19 mouse cellular contexts compared by ENCODE assay signal in the genomic region with DNA sequence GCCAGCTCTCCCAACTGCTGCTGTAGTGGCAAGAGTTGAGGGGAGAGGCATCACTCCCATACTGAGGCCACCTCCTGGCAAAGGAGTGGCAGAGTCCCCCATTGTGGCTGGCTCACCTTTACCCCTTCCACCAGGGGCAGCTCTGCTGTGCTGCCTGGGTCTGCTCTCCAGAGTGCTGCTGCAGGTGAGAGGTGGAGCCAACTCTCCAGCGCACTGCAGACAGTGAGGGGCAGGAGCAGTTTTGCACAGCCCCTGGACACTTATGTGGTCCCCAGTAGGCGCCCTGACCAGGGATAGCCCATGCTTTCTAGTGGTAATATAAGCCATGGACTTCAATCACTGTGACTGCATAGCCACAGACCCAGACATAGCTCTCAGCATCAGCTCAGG.
DNase-seq lines count a peak whose midpoint lies in the region; ATAC-seq and TF ChIP-seq lines count a peak whose summit lies in the region.
"Had no signal": no experiment of that assay in that cellular context is flagged by ENCODE, and none has a peak within 500 bp of the region (broad histone marks: within the 10 kb centered on the region; RNA-seq: fewer than 3 reads in every experiment).

No protein-coding gene starts in this region.

- H3K27me3 ChIP-seq in hindbrain, embryonic 12.5 days, result no peaks in the 10 kb centered on the region
- no peaks in the 10 kb centered on the region for H3K27me3 ChIP-seq in hindbrain, embryonic 13.5 days
- no peaks in the 10 kb centered on the region for H3K27me3 ChIP-seq in midbrain, embryonic 11.5 days (ENCODE audit: control insufficient read depth, insufficient read depth, low read length)
- H3K27me3 ChIP-seq in midbrain, embryonic 15.5 days (replicated peaks), result no peaks in the 10 kb centered on the region
- H3K27me3 ChIP-seq in myocyte (ENCODE audit: control insufficient read depth, insufficient read depth, insufficient read length), result no peaks in the 10 kb centered on the region
- H3K27me3 ChIP-seq: intestine, embryonic 15.5 days; liver, embryonic 15.5 days had no signal

- peak; percentile 38; the same call in 1 of the 2 replicates for ATAC-seq in hindbrain, embryonic 12.5 days (ENCODE audit: low FRiP score)
- ATAC-seq in hindbrain, embryonic 13.5 days (ENCODE audit: low FRiP score), result no peak
- peak; percentile 27; the same call in 1 of the 2 replicates for ATAC-seq in midbrain, embryonic 11.5 days (ENCODE audit: low FRiP score)
- no peak for ATAC-seq in midbrain, embryonic 15.5 days (replicated peaks)

- H3K27ac ChIP-seq in hindbrain, embryonic 12.5 days, result no peak overlapping the region
- no peak overlapping the region for H3K27ac ChIP-seq in hindbrain, embryonic 13.5 days
- H3K27ac ChIP-seq in midbrain, embryonic 11.5 days (ENCODE audit: low read depth, low read length), result no peak overlapping the region
- H3K27ac ChIP-seq in midbrain, embryonic 15.5 days, result no peak overlapping the region
- H3K27ac ChIP-seq: gastrocnemius, adult 2 months; hindbrain, embryonic 14.5 days; intestine, embryonic 15.5 days; liver, embryonic 15.5 days; macrophage had no signal

- no peaks in the 10 kb centered on the region for H3K9me3 ChIP-seq in hindbrain, embryonic 12.5 days (replicated peaks)
- H3K9me3 ChIP-seq in hindbrain, embryonic 13.5 days, result no peaks in the 10 kb centered on the region
- no peaks in the 10 kb centered on the region for H3K9me3 ChIP-seq in midbrain, embryonic 11.5 days (ENCODE audit: control insufficient read depth, low read length)
- H3K9me3 ChIP-seq in midbrain, embryonic 15.5 days, result no peaks in the 10 kb centered on the region
- H3K9me3 ChIP-seq: intestine, embryonic 15.5 days; liver, embryonic 15.5 days had no signal

- H3ac ChIP-seq in myocyte (ENCODE audit: control insufficient read depth, insufficient read length), result no peak overlapping the region

- H3K9ac ChIP-seq in hindbrain, embryonic 12.5 days, result no peak overlapping the region
- H3K9ac ChIP-seq in hindbrain, embryonic 13.5 days, result no peak overlapping the region
- no peak overlapping the region for H3K9ac ChIP-seq in midbrain, embryonic 11.5 days (ENCODE audit: low read length)
- H3K9ac ChIP-seq in midbrain, embryonic 15.5 days, result no peak overlapping the region
- H3K9ac ChIP-seq: hindbrain, embryonic 14.5 days; intestine, embryonic 15.5 days; liver, embryonic 15.5 days had no signal

- no peak overlapping the region for H3K4me3 ChIP-seq in hindbrain, embryonic 12.5 days
- H3K4me3 ChIP-seq in hindbrain, embryonic 13.5 days, result no peak overlapping the region
- H3K4me3 ChIP-seq in midbrain, embryonic 11.5 days (ENCODE audit: low read depth, low read length), result no peak overlapping the region
- H3K4me3 ChIP-seq in midbrain, embryonic 15.5 days, result no peak overlapping the region
- no peak overlapping the region for H3K4me3 ChIP-seq in myocyte
- H3K4me3 ChIP-seq: gastrocnemius, adult 2 months; intestine, embryonic 15.5 days; liver, embryonic 15.5 days had no signal

- no peak for DNase-seq in midbrain, embryonic 11.5 days (ENCODE audit: low spot score, missing footprints)
- DNase-seq in thymus, postnatal 25 days, result peak; percentile 18
- no peak for DNase-seq in lung, postnatal 25 days (ENCODE audit: low spot score)
- DNase-seq: adrenal gland, adult 2 months; cerebellum, adult 11 months; cerebellum, adult 9-11 months; gastrocnemius, adult 2 months; kidney, adult 8-10 months; kidney, postnatal 4 days; liver had no signal

- TF ChIP-seq POLR2A in myocyte (IDR thresholded peaks at IDR 0.05; ENCODE audit: insufficient read length, low read depth), result no peak

- H3K79me2 ChIP-seq in myocyte (ENCODE audit: control insufficient read depth, insufficient read depth), result no peaks in the 10 kb centered on the region

- 82% methylated on average over 2 of the region's 2 CpGs for WGBS in hindbrain, embryonic 12.5 days
- 91% methylated on average over 2 of the region's 2 CpGs for WGBS in hindbrain, embryonic 13.5 days
- 73% methylated on average over 2 of the region's 2 CpGs for WGBS in midbrain, embryonic 11.5 days
- 86% methylated on average over 2 of the region's 2 CpGs for WGBS in midbrain, embryonic 15.5 days

- H3K36me3 ChIP-seq in hindbrain, embryonic 12.5 days, result no peaks in the 10 kb centered on the region
- no peaks in the 10 kb centered on the region for H3K36me3 ChIP-seq in hindbrain, embryonic 13.5 days
- H3K36me3 ChIP-seq in midbrain, embryonic 11.5 days (ENCODE audit: control insufficient read depth, insufficient read depth, low read length), result no peaks in the 10 kb centered on the region
- H3K36me3 ChIP-seq in midbrain, embryonic 15.5 days (replicated peaks), result no peaks in the 10 kb centered on the region
- no peaks in the 10 kb centered on the region for H3K36me3 ChIP-seq in myocyte (ENCODE audit: control insufficient read depth, insufficient read depth)
- H3K36me3 ChIP-seq: intestine, embryonic 15.5 days; liver, embryonic 15.5 days had no signal

- no peak overlapping the region for H3K4me2 ChIP-seq in hindbrain, embryonic 12.5 days (replicated peaks)
- no peak overlapping the region for H3K4me2 ChIP-seq in hindbrain, embryonic 13.5 days
- H3K4me2 ChIP-seq in midbrain, embryonic 11.5 days, result no peak overlapping the region
- no peak overlapping the region for H3K4me2 ChIP-seq in midbrain, embryonic 15.5 days
- H3K4me2 ChIP-seq in myocyte (ENCODE audit: low read depth), result peak overlapping the region; percentile 18
- H3K4me2 ChIP-seq: heart, embryonic 11.5 days; hindbrain, embryonic 14.5 days; intestine, embryonic 15.5 days; liver, embryonic 15.5 days had no signal

- H3K4me1 ChIP-seq in hindbrain, embryonic 12.5 days, result no peaks in the 10 kb centered on the region
- H3K4me1 ChIP-seq in hindbrain, embryonic 13.5 days (replicated peaks), result 0 out of 2 replicates have a peak, but pooled peaks cover 3% of the 10 kb centered on the region
- no peaks in the 10 kb centered on the region for H3K4me1 ChIP-seq in midbrain, embryonic 11.5 days (ENCODE audit: control insufficient read depth, insufficient read depth, low read length)
- H3K4me1 ChIP-seq in midbrain, embryonic 15.5 days, result no peaks in the 10 kb centered on the region
- H3K4me1 ChIP-seq: intestine, embryonic 15.5 days; liver, embryonic 15.5 days had no signal

TF ChIP-seq in myocyte, 11 proteins besides CTCF, POLR2A, EP300 and RAD21:
- TF ChIP-seq REST (IDR thresholded peaks at IDR 0.05; ENCODE audit: insufficient read depth, insufficient read length), result no peak
- no peak for TF ChIP-seq TCF3 (IDR thresholded peaks at IDR 0.05; ENCODE audit: insufficient read length, low read depth)
- TF ChIP-seq MYOD1 (IDR thresholded peaks at IDR 0.05; ENCODE audit: control insufficient read depth in 1 of 3, insufficient read length in 2 of 3, low read depth in 2 of 3), result no peak
- TF ChIP-seq E2F4 (IDR thresholded peaks at IDR 0.05; ENCODE audit: insufficient read depth), result no peak
- no peak for TF ChIP-seq USF1 (IDR thresholded peaks at IDR 0.05; ENCODE audit: low read depth)
- no peak for TF ChIP-seq TCF12 (IDR thresholded peaks at IDR 0.05; ENCODE audit: insufficient read depth, poor library complexity, severe bottlenecking)
- TF ChIP-seq SRF (IDR thresholded peaks at IDR 0.05; ENCODE audit: control insufficient read depth, insufficient read length, low read depth), result no peak
- TF ChIP-seq CEBPB (IDR thresholded peaks at IDR 0.05; ENCODE audit: insufficient read depth, poor library complexity, severe bottlenecking), result no peak
- TF ChIP-seq POLR2AphosphoS2 (IDR thresholded peaks at IDR 0.05; ENCODE audit: insufficient read length, low read depth), result no peak
- no peak for TF ChIP-seq MYOG (IDR thresholded peaks at IDR 0.05; ENCODE audit: control insufficient read depth in 1 of 3, insufficient read depth in 1 of 3, insufficient read length in 2 of 3, low read depth in 2 of 3)
- no peak for TF ChIP-seq MAX (IDR thresholded peaks at IDR 0.05; ENCODE audit: low read depth)
TF ChIP-seq in myocyte: peak in this region for 0.

Comparison
In these comparisons a context has a peak if more than half of its experiments do, and no peak if none do; other contexts are left out.
1. ATAC-seq: peak in hindbrain, embryonic 12.5 days (single experiment) and midbrain, embryonic 11.5 days (single experiment); none in hindbrain, embryonic 13.5 days (single experiment) and midbrain, embryonic 15.5 days (single experiment).